Mouse (Mus musculus) stomach, embryonic 16.5 days (tissue): ENCODE measurements around the gene Cpa5. TPM values are rescaled to one million over a fixed set of nuclear protein-coding genes. Genes with fewer than 3 reads are reported as not detected.

Experiments used
- ATAC-seq: fragments of 200-750 bp; cut with Nextera tagmentation; 2 replicates; pipeline ENCODE4 v1.8.0; 2017; ENCODE audit warnings: moderate number of reproducible peaks, moderate TSS enrichment; ENCODE audit not compliant: insufficient read depth, low FRiP score
- H3K27ac ChIP-seq: fragments of 300-500 bp; sonication (generic); 2 replicates; pipeline ENCODE4 v1.5.1; 2014; ENCODE audit warnings: low read length
- H3K27me3 ChIP-seq: fragments of 300-500 bp; sonication (generic); 2 replicates; pipeline ENCODE4 v1.6.1; 2014; ENCODE audit warnings: low read length, control low read depth, mixed read lengths; ENCODE audit not compliant: control insufficient read depth, insufficient read depth
- H3K36me3 ChIP-seq: fragments of 300-500 bp; sonication (generic); 2 replicates; pipeline ENCODE4 v1.6.1; 2014; ENCODE audit warnings: low read length; ENCODE audit not compliant: control insufficient read depth, insufficient read depth
- H3K4me1 ChIP-seq: fragments of 300-500 bp; sonication (generic); 2 replicates; pipeline ENCODE4 v1.6.1; 2014; ENCODE audit warnings: low read length, control low read depth, mixed read lengths; ENCODE audit not compliant: control insufficient read depth, insufficient read depth
- H3K4me2 ChIP-seq: fragments of 300-500 bp; sonication (generic); 2 replicates; pipeline ENCODE4 v1.6.1; 2014; ENCODE audit warnings: low read depth, low read length, mixed read lengths
- H3K4me3 ChIP-seq: fragments of 300-500 bp; sonication (generic); replicated peaks from 2 replicates; pipeline ENCODE4 v1.5.1; 2014; ENCODE audit warnings: mild to moderate bottlenecking, low read length
- H3K9ac ChIP-seq: fragments of 300-500 bp; sonication (generic); 2 replicates; pipeline ENCODE4 v1.6.1; 2014; ENCODE audit warnings: low read length
- H3K9me3 ChIP-seq: fragments of 300-500 bp; sonication (generic); replicated peaks from 2 replicates; pipeline ENCODE4 v1.6.1; 2016; ENCODE audit warnings: low read length, control low read depth; ENCODE audit not compliant: control insufficient read depth
- WGBS: fragments of 180-500 bp; shearing (Covaris S2); extraction: QIAGEN DNeasy Blood & Tissue Kit; methylation state at CpG from one replicate; pipeline ENCODE4 v1.1.7; 2014; 5-methylcytosine and 5-hydroxymethylcytosine counted together
- polyA plus RNA-seq: library from polyadenylated mRNA; unstranded; fragments of >200 nt; fragmentation: Nextera tagmentation; extraction: Ambion mirVana; gene quantifications from 2 replicates; pipeline ENCODE4 v1.2.1, GENCODE M21; 2015

The Cpa5 gene
- polyA plus RNA-seq, 1 experiment from 2014 or later: 0.21 TPM

GRCm38 (mm10) chr6:30574945-30575344 is 35.9 kb upstream of the Cpa5 start:
- Histone ChIP-seq H3K4me1 (peaks cover 15% of the 10 kb centered on the region), H3K4me2 (no peak overlapping the region), H3K4me3 (no peak overlapping the region), H3K9me3 (no peaks in the 10 kb centered on the region), H3K9ac (no peak overlapping the region), H3K27me3 (no peaks in the 10 kb centered on the region), H3K36me3 (no peaks in the 10 kb centered on the region), H3K27ac (0 out of 2 replicates have a peak overlapping the region, but pooled peaks have one; percentile 25)
- no peak for ATAC-seq
- WGBS: 59% methylated on average over 1 of the region's 1 CpGs

- Histone ChIP-seq H3K4me2 (no peak overlapping the region), H3K4me1 (peaks cover 15% of the 10 kb centered on the region), H3K9ac (peak overlapping the region; percentile 37; the same call in 1 of the 2 replicates), H3K4me3 (no peak overlapping the region), H3K36me3 (no peaks in the 10 kb centered on the region), H3K9me3 (no peaks in the 10 kb centered on the region), H3K27ac (peak overlapping the region; percentile 87), H3K27me3 (no peaks in the 10 kb centered on the region)
- peak; percentile 57; the same call in 1 of the 2 replicates for ATAC-seq
- 53% methylated on average over 17 of the region's 17 CpGs for WGBS
Measured at GRCm38 (mm10) chr6:30576477-30577203, 34.2 kb upstream of the Cpa5 start.

GRCm38 (mm10) chr6:30579961-30580840 is 30.6 kb upstream of the Cpa5 start:
- no peaks in the 10 kb centered on the region for H3K27me3 ChIP-seq
- H3K4me3 ChIP-seq: no peak overlapping the region
- H3K9me3 ChIP-seq: no peaks in the 10 kb centered on the region
- no peak overlapping the region for H3K27ac ChIP-seq
- ATAC-seq: no peak
- no peak overlapping the region for H3K4me2 ChIP-seq
- no peaks in the 10 kb centered on the region for H3K36me3 ChIP-seq
- H3K4me1 ChIP-seq: peaks cover 8% of the 10 kb centered on the region; the same call in 1 of the 2 replicates
- WGBS: 62% methylated on average over 17 of the region's 17 CpGs
- no peak overlapping the region for H3K9ac ChIP-seq

GRCm38 (mm10) chr6:30580841-30581176 is 30.0 kb upstream of the Cpa5 start:
- no peak overlapping the region for H3K9ac ChIP-seq
- H3K9me3 ChIP-seq: no peaks in the 10 kb centered on the region
- no peak overlapping the region for H3K4me3 ChIP-seq
- no peak overlapping the region for H3K27ac ChIP-seq
- ATAC-seq: no peak
- no peaks in the 10 kb centered on the region for H3K27me3 ChIP-seq
- 71% methylated on average over 8 of the region's 8 CpGs for WGBS
- no peak overlapping the region for H3K4me2 ChIP-seq
- H3K36me3 ChIP-seq: no peaks in the 10 kb centered on the region
- H3K4me1 ChIP-seq: peaks cover 6% of the 10 kb centered on the region; the same call in 1 of the 2 replicates

GRCm38 (mm10) chr6:30586886-30587442 is 23.8 kb upstream of the Cpa5 start:
- Histone ChIP-seq H3K36me3 (no peaks in the 10 kb centered on the region), H3K27me3 (no peaks in the 10 kb centered on the region; the same call in 1 of the 2 replicates), H3K4me2 (no peak overlapping the region), H3K27ac (no peak overlapping the region), H3K4me3 (no peak overlapping the region), H3K9me3 (no peaks in the 10 kb centered on the region), H3K4me1 (no peaks in the 10 kb centered on the region), H3K9ac (no peak overlapping the region)
- ATAC-seq: no peak
- 75% methylated on average over 7 of the region's 7 CpGs for WGBS

- no peak overlapping the region for H3K27ac ChIP-seq
- no peak for ATAC-seq
- no peaks in the 10 kb centered on the region for H3K36me3 ChIP-seq
- WGBS: 23% methylated on average over 2 of the region's 2 CpGs
- no peaks in the 10 kb centered on the region; the same call in 1 of the 2 replicates for H3K27me3 ChIP-seq
- no peak overlapping the region for H3K9ac ChIP-seq
- H3K9me3 ChIP-seq: no peaks in the 10 kb centered on the region
- no peak overlapping the region for H3K4me3 ChIP-seq
- H3K4me2 ChIP-seq: no peak overlapping the region
- H3K4me1 ChIP-seq: no peaks in the 10 kb centered on the region
Measured at GRCm38 (mm10) chr6:30589819-30590218, 21.0 kb upstream of the Cpa5 start.

GRCm38 (mm10) chr6:30591851-30592404 is 18.9 kb upstream of the Cpa5 start:
- Histone ChIP-seq H3K36me3 (no peaks in the 10 kb centered on the region), H3K4me1 (no peaks in the 10 kb centered on the region), H3K4me2 (no peak overlapping the region), H3K27me3 (no peaks in the 10 kb centered on the region; the same call in 1 of the 2 replicates), H3K9me3 (no peaks in the 10 kb centered on the region), H3K9ac (no peak overlapping the region), H3K27ac (no peak overlapping the region), H3K4me3 (no peak overlapping the region)
- WGBS: 41% methylated on average over 5 of the region's 5 CpGs
- ATAC-seq: no peak

- ATAC-seq: no peak
- 75% methylated on average over 10 of the region's 10 CpGs for WGBS
- Histone ChIP-seq H3K9me3 (no peaks in the 10 kb centered on the region), H3K36me3 (no peaks in the 10 kb centered on the region), H3K4me2 (no peak overlapping the region), H3K4me3 (no peak overlapping the region), H3K9ac (no peak overlapping the region), H3K27ac (no peak overlapping the region), H3K27me3 (no peaks in the 10 kb centered on the region; the same call in 1 of the 2 replicates), H3K4me1 (no peaks in the 10 kb centered on the region)
Measured at GRCm38 (mm10) chr6:30592417-30592974, 18.3 kb upstream of the Cpa5 start.
